Mouse (Mus musculus) kidney, postnatal 0 days (tissue): Measurements from ENCODE around the gene C2cd3. TPM values are rescaled to one million over a fixed set of nuclear protein-coding genes. Genes with fewer than 3 reads are reported as not detected.
A peak's percentile ranks its signal among the peaks of the same experiment; 100 is the strongest.

Source experiments
- ATAC-seq: fragments of 200-750 bp; cut with Nextera tagmentation; replicated peaks from 2 replicates; pipeline ENCODE4 v1.8.0; 2017; ENCODE audit warnings: low read depth, moderate number of reproducible peaks, moderate TSS enrichment, moderate library complexity; ENCODE audit not compliant: low FRiP score
- DNase-seq: peaks from one replicate; pipeline ENCODE4 v3.0.0-alpha.2; 2016; ENCODE audit warnings: low spot score
- H3K27ac ChIP-seq: fragments of 300-500 bp; sonication (generic); 2 replicates; pipeline ENCODE4 v1.5.1; 2014; ENCODE audit warnings: mild to moderate bottlenecking
- H3K27me3 ChIP-seq: fragments of 300-500 bp; sonication (generic); 2 replicates; pipeline ENCODE4 v1.6.1; 2014; ENCODE audit warnings: low read length, mixed read lengths; ENCODE audit not compliant: insufficient read depth
- H3K36me3 ChIP-seq: fragments of 300-500 bp; sonication (generic); 2 replicates; pipeline ENCODE4 v1.6.1; 2014; ENCODE audit warnings: low read length, mixed read lengths; ENCODE audit not compliant: insufficient read depth
- H3K4me1 ChIP-seq: fragments of 300-500 bp; sonication (generic); replicated peaks from 2 replicates; pipeline ENCODE4 v1.6.1; 2014; ENCODE audit warnings: antibody characterized with exemption, low read length, mixed read lengths; ENCODE audit not compliant: insufficient read depth
- H3K4me2 ChIP-seq: fragments of 300-500 bp; sonication (generic); 2 replicates; pipeline ENCODE4 v1.6.1; 2014; ENCODE audit warnings: mild to moderate bottlenecking, low read length, moderate library complexity, mixed read lengths
- H3K4me3 ChIP-seq: fragments of 300-500 bp; sonication (generic); replicated peaks from 2 replicates; pipeline ENCODE4 v1.5.1; 2014; ENCODE audit warnings: low read depth, low read length
- H3K9ac ChIP-seq: fragments of 300-500 bp; sonication (generic); 2 replicates; pipeline ENCODE4 v1.6.1; 2014; ENCODE audit warnings: low read depth, low read length
- H3K9me3 ChIP-seq: fragments of 300-500 bp; sonication (generic); replicated peaks from 2 replicates; pipeline ENCODE4 v1.6.1; 2016; ENCODE audit warnings: low read length, inconsistent platforms, mixed read lengths
- CTCF ChIP-seq: IDR thresholded peaks from 2 replicates; pipeline ENCODE4 v1.5.1; 2016; ENCODE audit warnings: antibody characterized with exemption, low read depth, mild to moderate bottlenecking, moderate library complexity
- WGBS: fragments of 180-500 bp; shearing (Covaris S2); extraction: QIAGEN DNeasy Blood & Tissue Kit; methylation state at CpG from one replicate; pipeline ENCODE4 v1.1.7; 2014; 5-methylcytosine and 5-hydroxymethylcytosine counted together
- polyA plus RNA-seq: library from polyadenylated mRNA; unstranded; fragments of >200 nt; fragmentation: Nextera tagmentation; extraction: Ambion mirVana; gene quantifications from 2 replicates; pipeline ENCODE4 v1.2.1, GENCODE M21; 2015

C2cd3 gene
- polyA plus RNA-seq, 1 experiment from 2014 or later: 13.1 TPM

DNA sequence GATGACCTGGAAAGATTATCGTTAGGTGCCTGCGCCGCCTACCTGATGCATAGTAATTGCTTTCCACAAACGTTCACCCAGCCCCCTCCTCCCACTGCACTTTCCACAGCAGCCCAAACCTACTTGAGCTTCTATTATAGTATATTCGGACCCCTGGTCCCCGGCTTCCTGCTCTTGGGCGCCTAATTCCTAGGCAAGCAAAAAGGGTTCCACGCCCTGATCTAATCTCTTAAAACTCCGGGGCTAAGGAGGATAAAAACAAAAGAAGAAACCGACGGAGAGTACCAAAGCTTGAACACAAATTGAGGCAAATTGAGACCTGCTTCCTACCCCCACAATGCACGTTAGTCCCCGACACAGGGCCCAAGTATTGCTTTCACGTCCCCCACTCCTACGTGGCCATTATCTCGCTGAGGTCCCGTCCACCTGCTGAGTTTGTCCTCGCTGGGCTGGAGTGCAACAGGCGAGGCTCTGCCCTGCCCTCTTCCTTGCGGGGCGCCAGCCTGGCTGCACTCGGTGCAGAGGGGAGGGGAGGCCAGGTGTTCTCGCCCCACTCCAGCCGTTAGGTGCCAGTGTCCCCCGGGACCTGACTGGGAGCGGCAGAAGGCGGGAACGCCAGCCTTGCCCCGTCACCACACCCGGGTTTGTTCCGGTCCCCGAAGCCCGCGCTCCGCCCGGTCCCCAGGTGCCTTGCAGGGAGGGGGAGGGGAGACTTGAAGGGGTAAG is 120.5 kb downstream of the C2cd3 start:
- H3K9ac ChIP-seq: peak overlapping the region; percentile 70
- DNase-seq (peak; percentile 24), ATAC-seq (peak; percentile 30)
- H3K9me3 ChIP-seq: no peaks in the 10 kb centered on the region
- peak overlapping the region; percentile 55 for H3K4me3 ChIP-seq
- H3K4me2 ChIP-seq: peak overlapping the region; percentile 96
- peaks cover 6% of the 10 kb centered on the region; the same call in 1 of the 2 replicates for H3K36me3 ChIP-seq
- H3K27ac ChIP-seq: peak overlapping the region; percentile 82
- WGBS: 4% methylated on average over 34 of the region's 36 CpGs
- peaks cover 25% of the 10 kb centered on the region for H3K4me1 ChIP-seq
- TF ChIP-seq CTCF: no peak
- no peaks in the 10 kb centered on the region for H3K27me3 ChIP-seq

GRCm38 (mm10) chr7:100493117-100493483 is 121.1 kb downstream of the C2cd3 start, which contains the start of gene Ucp2:
Gene Ucp2 (plus strand): TSS chr7:100493337.
- DNase-seq: peak; percentile 85
- Histone ChIP-seq H3K36me3 (peaks cover 11% of the 10 kb centered on the region; the same call in 1 of the 2 replicates), H3K4me1 (peaks cover 25% of the 10 kb centered on the region), H3K9me3 (no peaks in the 10 kb centered on the region), H3K9ac (peak within 1 kb of the TSS; percentile 70), H3K4me2 (peak within 1 kb of the TSS; percentile 96), H3K4me3 (peak within 1 kb of the TSS; percentile 55), H3K27me3 (no peaks in the 10 kb centered on the region), H3K27ac (peak within 1 kb of the TSS; percentile 82)
- no peak for TF ChIP-seq CTCF
- peak; percentile 50 for ATAC-seq
- under 1% methylated on average over 27 of the region's 27 CpGs for WGBS

DNA sequence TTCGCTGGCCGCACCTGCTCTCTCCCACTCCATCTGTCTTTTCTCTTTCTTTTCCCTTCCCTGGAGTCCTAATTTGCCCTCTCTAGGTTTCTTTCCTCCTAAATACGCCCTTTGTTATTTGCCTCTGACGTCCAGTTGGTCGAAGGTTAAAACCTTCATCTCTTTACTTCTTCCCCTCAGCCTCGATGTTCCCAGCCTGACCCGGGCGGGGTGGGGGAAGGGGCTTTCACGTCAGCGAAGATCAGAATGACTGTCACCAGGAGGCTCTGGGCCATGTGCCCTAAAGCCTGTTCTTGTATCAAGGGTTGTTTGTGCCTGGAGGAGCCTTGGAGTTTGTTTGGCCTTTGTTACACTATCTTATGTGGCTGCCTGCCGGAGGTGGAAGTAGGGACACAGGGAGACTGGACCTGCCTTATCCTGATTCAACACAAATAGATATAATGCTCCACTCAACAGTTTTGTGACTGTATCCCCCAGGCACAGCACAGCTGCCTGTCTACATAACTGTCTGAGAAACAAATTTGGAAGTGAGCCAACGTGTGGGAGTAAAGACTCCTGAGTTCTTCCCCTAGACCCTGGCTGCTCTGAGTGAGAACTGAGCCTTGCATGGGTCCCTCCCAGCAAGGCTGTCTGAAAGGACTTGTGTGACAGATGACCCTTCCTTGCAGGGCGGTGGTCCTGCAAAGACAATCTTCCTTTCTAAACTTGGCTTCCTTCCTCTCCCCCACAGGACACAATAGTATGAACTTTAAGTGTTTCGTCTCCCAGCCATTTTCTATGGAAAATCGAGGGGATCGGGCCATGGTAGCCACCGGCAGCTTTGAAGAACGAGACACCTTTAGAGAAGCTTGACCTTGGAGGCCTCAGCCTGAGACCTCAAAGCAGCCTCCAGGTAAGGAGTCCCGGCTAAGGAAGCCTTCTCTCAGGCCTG is 121.7 kb downstream of the C2cd3 start:
- peak overlapping the region; percentile 70 for H3K9ac ChIP-seq
- no peak for TF ChIP-seq CTCF
- H3K4me1 ChIP-seq: peaks cover 25% of the 10 kb centered on the region
- H3K27ac ChIP-seq: peak overlapping the region; percentile 82
- peaks cover 18% of the 10 kb centered on the region; the same call in 1 of the 2 replicates for H3K36me3 ChIP-seq
- H3K9me3 ChIP-seq: no peaks in the 10 kb centered on the region
- WGBS: 10% methylated on average over 19 of the region's 19 CpGs
- no peaks in the 10 kb centered on the region for H3K27me3 ChIP-seq
- DNase-seq (peak; percentile 92), ATAC-seq (peak; percentile 53)
- peak overlapping the region; percentile 55 for H3K4me3 ChIP-seq
- peak overlapping the region; percentile 96 for H3K4me2 ChIP-seq

- 71% methylated on average over 7 of the region's 7 CpGs for WGBS
- Histone ChIP-seq H3K9ac (peak overlapping the region; percentile 70), H3K4me1 (peaks cover 25% of the 10 kb centered on the region), H3K4me2 (peak overlapping the region; percentile 96), H3K27me3 (no peaks in the 10 kb centered on the region), H3K9me3 (no peaks in the 10 kb centered on the region), H3K27ac (peak overlapping the region; percentile 82), H3K4me3 (peak overlapping the region; percentile 55), H3K36me3 (peaks cover 24% of the 10 kb centered on the region; the same call in 1 of the 2 replicates)
- DNase-seq: peak; percentile 34
- TF ChIP-seq CTCF: no peak
- ATAC-seq: no peak
Observed at GRCm38 (mm10) chr7:100494415-100494831, 122.4 kb downstream of the C2cd3 start.

DNA sequence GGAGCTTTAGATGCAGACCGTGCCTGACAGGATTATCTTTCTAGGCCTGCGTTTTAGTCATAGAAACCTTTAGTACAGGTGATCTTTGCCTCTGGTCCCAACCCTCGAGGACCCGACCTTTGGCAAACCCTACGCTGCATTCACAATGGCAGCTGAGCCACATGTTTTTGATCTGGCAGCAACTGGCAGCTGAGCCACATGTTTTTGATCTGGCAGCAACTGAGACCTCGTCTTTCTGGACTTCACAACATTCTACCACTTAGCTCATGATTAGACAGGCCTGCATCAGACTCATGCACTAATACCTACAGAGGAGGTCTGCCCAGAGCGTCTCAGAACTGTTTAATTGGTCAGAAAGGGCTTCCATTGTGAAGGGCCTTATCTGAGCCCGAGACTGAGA is 123.0 kb downstream of the C2cd3 start:
- ATAC-seq (no peak), DNase-seq (no peak)
- peak overlapping the region; percentile 55; the same call in 1 of the 2 replicates for H3K4me3 ChIP-seq
- peak overlapping the region; percentile 19; the same call in 1 of the 2 replicates for H3K9ac ChIP-seq
- peak overlapping the region; percentile 82 for H3K27ac ChIP-seq
- no peaks in the 10 kb centered on the region for H3K9me3 ChIP-seq
- H3K4me1 ChIP-seq: peaks cover 25% of the 10 kb centered on the region
- TF ChIP-seq CTCF: no peak
- H3K4me2 ChIP-seq: peak overlapping the region; percentile 96
- WGBS: 44% methylated on average over 8 of the region's 8 CpGs
- H3K36me3 ChIP-seq: peaks cover 29% of the 10 kb centered on the region; the same call in 1 of the 2 replicates
- H3K27me3 ChIP-seq: no peaks in the 10 kb centered on the region
